Comparison of ENCODE assay signal across 8 mouse cellular contexts in the genomic region with DNA sequence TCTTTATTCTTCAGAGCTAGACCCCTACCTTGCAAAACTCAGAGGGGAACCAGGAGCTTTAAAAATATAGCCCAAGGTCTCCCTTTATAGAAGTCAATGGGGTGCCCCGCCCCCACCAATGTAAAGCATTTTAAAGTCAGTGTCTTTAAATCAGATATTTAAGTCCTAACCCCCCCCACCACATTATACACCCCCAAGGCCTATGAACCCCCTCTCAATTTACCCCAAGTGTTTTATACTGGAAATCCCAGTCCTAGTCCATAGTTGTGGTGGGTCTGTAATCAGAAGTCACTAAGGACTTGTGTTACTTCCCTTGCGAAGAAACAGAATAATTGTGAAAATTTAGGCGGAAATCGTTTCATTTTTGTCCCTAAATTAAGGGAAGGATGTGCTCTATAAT. TPM values are rescaled to one million over a fixed set of nuclear protein-coding genes. Genes with fewer than 3 reads are reported as not detected.
A peak's percentile ranks its signal among the peaks of the same experiment; 100 is the strongest.
DNase-seq lines count a peak whose midpoint lies in the region; ATAC-seq lines count a peak whose summit lies in the region.

No protein-coding gene starts in this region.

- H3K4me1 ChIP-seq in lung, embryonic 15.5 days = peaks cover 9% of the 10 kb centered on the region; the same call in 1 of the 2 replicates
- peaks cover 12% of the 10 kb centered on the region; the same call in 1 of the 2 replicates for H3K4me1 ChIP-seq in hindbrain, embryonic 14.5 days (replicated peaks; ENCODE audit: control insufficient read depth, insufficient read depth, low read length)
- H3K4me1 ChIP-seq in midbrain, embryonic 13.5 days (replicated peaks) = peaks cover 25% of the 10 kb centered on the region

- WGBS in lung, embryonic 15.5 days = 23% methylated on average over 4 of the region's 4 CpGs
- WGBS in hindbrain, embryonic 14.5 days = 20% methylated on average over 4 of the region's 4 CpGs
- 16% methylated on average over 4 of the region's 4 CpGs for WGBS in midbrain, embryonic 13.5 days

- peak overlapping the region; percentile 95 for H3K4me2 ChIP-seq in lung, embryonic 15.5 days
- H3K4me2 ChIP-seq in hindbrain, embryonic 14.5 days (replicated peaks) = peak overlapping the region; percentile 97
- H3K4me2 ChIP-seq in midbrain, embryonic 13.5 days (replicated peaks) = peak overlapping the region; percentile 100

- H3K27ac ChIP-seq in lung, embryonic 15.5 days = peak overlapping the region; percentile 100
- H3K27ac ChIP-seq in hindbrain, embryonic 14.5 days = peak overlapping the region; percentile 69
- H3K27ac ChIP-seq in midbrain, embryonic 13.5 days = peak overlapping the region; percentile 91

- peak overlapping the region; percentile 64; the same call in 1 of the 2 replicates for H3K4me3 ChIP-seq in lung, embryonic 15.5 days
- H3K4me3 ChIP-seq in hindbrain, embryonic 14.5 days (replicated peaks; ENCODE audit: low read length) = peak overlapping the region; percentile 48
- H3K4me3 ChIP-seq in midbrain, embryonic 13.5 days (replicated peaks) = peak overlapping the region; percentile 46

- DNase-seq in lung, postnatal 36 days = no peak
- peak; percentile 49 for DNase-seq in embryo, embryonic 11 days
- DNase-seq in hindbrain, embryonic 14.5 days (ENCODE audit: low spot score) = no peak
- DNase-seq in right cerebral cortex, adult 2 months (ENCODE audit: low spot score in 2 of 2) = no peak
- no peak for DNase-seq in layer of hippocampus, postnatal 10 days (ENCODE audit: low spot score in 2 of 2)
- no peak for DNase-seq in adrenal gland, adult 18-20 months (ENCODE audit: low spot score in 2 of 2)

- no peak for ATAC-seq in lung, embryonic 15.5 days (ENCODE audit: borderline replicate concordance, extremely low read depth, low FRiP score, low TSS enrichment)
- no peak for ATAC-seq in hindbrain, embryonic 14.5 days (ENCODE audit: low FRiP score)
- ATAC-seq in midbrain, embryonic 13.5 days = no peak

- no peaks in the 10 kb centered on the region for H3K36me3 ChIP-seq in lung, embryonic 15.5 days
- H3K36me3 ChIP-seq in hindbrain, embryonic 14.5 days (replicated peaks; ENCODE audit: control insufficient read depth, insufficient read depth) = no peaks in the 10 kb centered on the region
- no peaks in the 10 kb centered on the region for H3K36me3 ChIP-seq in midbrain, embryonic 13.5 days

- no peaks in the 10 kb centered on the region for H3K27me3 ChIP-seq in lung, embryonic 15.5 days
- H3K27me3 ChIP-seq in hindbrain, embryonic 14.5 days (ENCODE audit: control insufficient read depth, insufficient read depth, low read length) = no peaks in the 10 kb centered on the region
- H3K27me3 ChIP-seq in midbrain, embryonic 13.5 days = no peaks in the 10 kb centered on the region

- H3K9ac ChIP-seq in lung, embryonic 15.5 days = 0 out of 2 replicates have a peak overlapping the region, but pooled peaks have one; percentile 96
- peak overlapping the region; percentile 63; the same call in 1 of the 2 replicates for H3K9ac ChIP-seq in hindbrain, embryonic 14.5 days
- peak overlapping the region; percentile 75 for H3K9ac ChIP-seq in midbrain, embryonic 13.5 days (replicated peaks)

- H3K9me3 ChIP-seq in lung, embryonic 15.5 days = no peaks in the 10 kb centered on the region
- no peaks in the 10 kb centered on the region for H3K9me3 ChIP-seq in hindbrain, embryonic 14.5 days (ENCODE audit: control insufficient read depth, low read length)
- H3K9me3 ChIP-seq in midbrain, embryonic 13.5 days = no peaks in the 10 kb centered on the region

RNA-seq across cellular contexts. Expression of a gene that starts 0.6 kb away (rescaled TPM):
- 36.2 and 37.0 TPM in 2 replicates for polyA plus RNA-seq in lung, embryonic 15.5 days (2015; fragmentation: Nextera tagmentation; extraction: Ambion mirVana)
- polyA plus RNA-seq in hindbrain, embryonic 14.5 days (2014; fragmentation: Nextera tagmentation; extraction: Ambion mirVana) = 7.2 and 8.3 TPM in 2 replicates
- 9.8 and 11.1 TPM in 2 replicates for polyA plus RNA-seq in midbrain, embryonic 13.5 days (2015; fragmentation: Nextera tagmentation; extraction: Ambion mirVana)
- 100 to 1,000 TPM in 1 of 2 experiments, 10 to 100 TPM in 1; 87.1 to 106 TPM for total RNA-seq in layer of hippocampus, postnatal 10 days (2021)
- total RNA-seq in adrenal gland, adult 18-20 months (2021) = 100 to 1,000 TPM; 157 to 187 TPM

RNA-seq across cellular contexts. Expression of a gene that starts 7.4 kb away (rescaled TPM):
- 12.0 and 13.7 TPM in 2 replicates for polyA plus RNA-seq in lung, embryonic 15.5 days (2015; fragmentation: Nextera tagmentation; extraction: Ambion mirVana)
- 1.1 TPM in 1 of 2 replicates, not detected in the other for polyA plus RNA-seq in hindbrain, embryonic 14.5 days (2014; fragmentation: Nextera tagmentation; extraction: Ambion mirVana)
- polyA plus RNA-seq in midbrain, embryonic 13.5 days (2015; fragmentation: Nextera tagmentation; extraction: Ambion mirVana) = 3.2 and 4.4 TPM in 2 replicates
- 10 to 100 TPM; 23.5 to 26.8 TPM for total RNA-seq in layer of hippocampus, postnatal 10 days (2021)
- 1 to 10 TPM; 4.6 to 5.4 TPM for total RNA-seq in adrenal gland, adult 18-20 months (2021)

RNA-seq across cellular contexts. Expression of a gene that starts 8.5 kb away (rescaled TPM):
- polyA plus RNA-seq in lung, embryonic 15.5 days (2015; fragmentation: Nextera tagmentation; extraction: Ambion mirVana) = 3.2 and 4.1 TPM in 2 replicates
- 0.64 TPM in 1 of 2 replicates, not detected in the other for polyA plus RNA-seq in hindbrain, embryonic 14.5 days (2014; fragmentation: Nextera tagmentation; extraction: Ambion mirVana)
- polyA plus RNA-seq in midbrain, embryonic 13.5 days (2015; fragmentation: Nextera tagmentation; extraction: Ambion mirVana) = 2.8 and 3.2 TPM in 2 replicates
- 10 to 100 TPM; 38.1 to 45.9 TPM for total RNA-seq in layer of hippocampus, postnatal 10 days (2021)
- 10 to 100 TPM; 16.2 to 17.9 TPM for total RNA-seq in adrenal gland, adult 18-20 months (2021)

RNA-seq across cellular contexts. Expression of a gene that starts 12.9 kb away (rescaled TPM):
- 74.3 and 83.5 TPM in 2 replicates for polyA plus RNA-seq in lung, embryonic 15.5 days (2015; fragmentation: Nextera tagmentation; extraction: Ambion mirVana)
- 6.7 and 9.8 TPM in 2 replicates for polyA plus RNA-seq in hindbrain, embryonic 14.5 days (2014; fragmentation: Nextera tagmentation; extraction: Ambion mirVana)
- 28.4 and 31.0 TPM in 2 replicates for polyA plus RNA-seq in midbrain, embryonic 13.5 days (2015; fragmentation: Nextera tagmentation; extraction: Ambion mirVana)
- total RNA-seq in layer of hippocampus, postnatal 10 days (2021) = 10 to 100 TPM; 65.7 to 68.4 TPM
- 10 to 100 TPM; 19.4 to 19.5 TPM for total RNA-seq in adrenal gland, adult 18-20 months (2021)

RNA-seq across cellular contexts. Expression of a gene that starts 14.0 kb away (rescaled TPM):
- polyA plus RNA-seq in lung, embryonic 15.5 days (2015; fragmentation: Nextera tagmentation; extraction: Ambion mirVana) = 12.0 and 18.6 TPM in 2 replicates
- 1.1 and 1.8 TPM in 2 replicates for polyA plus RNA-seq in hindbrain, embryonic 14.5 days (2014; fragmentation: Nextera tagmentation; extraction: Ambion mirVana)
- 6.3 and 8.7 TPM in 2 replicates for polyA plus RNA-seq in midbrain, embryonic 13.5 days (2015; fragmentation: Nextera tagmentation; extraction: Ambion mirVana)
- 10 to 100 TPM; 67.7 to 73.1 TPM for total RNA-seq in layer of hippocampus, postnatal 10 days (2021)
- total RNA-seq in adrenal gland, adult 18-20 months (2021) = 10 to 100 TPM; 16.4 to 23.4 TPM
